Mouse (Mus musculus) fat pad, adult 2 months (tissue): ENCODE measurements around the gene Vpreb2.
"Not testable (repeated sequence)": the region's sequence is repeated elsewhere in the genome, so short reads cannot be mapped to it uniquely, and the experiment has no call there.

Source experiments
- DNase-seq: peaks from one replicate; pipeline ENCODE4 v3.0.0-alpha.2; 2011; ENCODE audit warnings: low read depth, low spot score; ENCODE audit errors: extremely low read depth

Vpreb2 gene

GRCm38 (mm10) chr16:17986456-17987132 is 6.4 kb downstream of the Vpreb2 start:
- DNase-seq, result no peak

GRCm38 (mm10) chr16:17987703-17988102 is 7.5 kb downstream of the Vpreb2 start:
- no peak for DNase-seq

- DNase-seq, result not testable (repeated sequence)
These were observed 12.1 kb downstream of the Vpreb2 start for GRCm38 (mm10) chr16:17992321-17992720.

- no peak for DNase-seq
These were observed 19.4 kb downstream of the Vpreb2 start for GRCm38 (mm10) chr16:17999668-18000067.

- DNase-seq, result no peak
These were observed 24.4 kb downstream of the Vpreb2 start for GRCm38 (mm10) chr16:18004589-18004988.

- no peak for DNase-seq
These were observed 26.9 kb downstream of the Vpreb2 start for GRCm38 (mm10) chr16:18007083-18007482.

GRCm38 (mm10) chr16:18011101-18011500 is 30.9 kb downstream of the Vpreb2 start:
- no peak for DNase-seq

GRCm38 (mm10) chr16:18016482-18016881 is 36.3 kb downstream of the Vpreb2 start:
- DNase-seq, result not testable (repeated sequence)

GRCm38 (mm10) chr16:18022780-18023557 is 42.7 kb downstream of the Vpreb2 start:
- no peak for DNase-seq

- no peak for DNase-seq
These were observed 47.1 kb downstream of the Vpreb2 start for GRCm38 (mm10) chr16:18027371-18027770.
